Mouse (Mus musculus) testis, adult 2 months (tissue): ENCODE measurements around the gene Fstl4. TPM values are rescaled to one million over a fixed set of nuclear protein-coding genes. Genes with fewer than 3 reads are reported as not detected.

Experiments used
- H3K27ac ChIP-seq: fragments of 200-500 bp; 2 replicates; pipeline ENCODE4 v1.5.1; 2012; ENCODE audit warnings: low read depth, low read length; ENCODE audit not compliant: control insufficient read depth, insufficient read depth
- H3K27me3 ChIP-seq: fragments of 200-500 bp; 2 replicates; pipeline ENCODE4 v1.6.1; 2012; ENCODE audit warnings: mild to moderate bottlenecking, low read length, moderate library complexity; ENCODE audit not compliant: control insufficient read depth, insufficient read depth
- H3K36me3 ChIP-seq: fragments of 200-500 bp; 2 replicates; pipeline ENCODE4 v1.6.1; 2012; ENCODE audit warnings: mild to moderate bottlenecking, low read length; ENCODE audit not compliant: control insufficient read depth, insufficient read depth
- H3K4me1 ChIP-seq: fragments of 200-500 bp; 2 replicates; pipeline ENCODE4 v1.6.1; 2012; ENCODE audit warnings: low read length; ENCODE audit not compliant: control insufficient read depth, insufficient read depth
- H3K4me3 ChIP-seq: fragments of 200-500 bp; 2 replicates; pipeline ENCODE4 v1.5.1; 2012; ENCODE audit warnings: low read depth, mild to moderate bottlenecking, low read length, moderate library complexity, mixed read lengths; ENCODE audit not compliant: control insufficient read depth
- CTCF ChIP-seq: fragments of 200-500 bp; IDR thresholded peaks from 2 replicates; pipeline ENCODE4 v1.5.1; 2012; ENCODE audit warnings: low read depth, mild to moderate bottlenecking, inconsistent platforms, low read length, moderate library complexity; ENCODE audit not compliant: control insufficient read depth, insufficient read depth, insufficient replicate concordance
- POLR2A ChIP-seq: fragments of 200-500 bp; IDR thresholded peaks from 2 replicates; pipeline ENCODE4 v1.6.1; 2012; ENCODE audit warnings: low read depth, mild to moderate bottlenecking, inconsistent platforms, low read length, moderate library complexity; ENCODE audit not compliant: control insufficient read depth
- polyA plus RNA-seq: library from polyadenylated mRNA; depleted of rRNA; stranded (reverse); fragments of >200 nt; gene quantifications from 2 replicates; pipeline ENCODE4 v1.2.3, GENCODE M21; 2012

Fstl4 gene
- polyA plus RNA-seq, 1 experiment = 0.22 TPM

- H3K4me3 ChIP-seq = no peak overlapping the region
- TF ChIP-seq POLR2A (no peak), CTCF (peak; percentile 22; the same call in 1 of the 2 replicates)
- H3K27me3 ChIP-seq = no peaks in the 10 kb centered on the region
- H3K4me1 ChIP-seq = no peaks in the 10 kb centered on the region
- H3K27ac ChIP-seq = no peak overlapping the region
- no peaks in the 10 kb centered on the region for H3K36me3 ChIP-seq
Observed at GRCm38 (mm10) chr11:53146290-53146689, 381.9 kb downstream of the Fstl4 start.

- Histone ChIP-seq H3K27me3 (no peaks in the 10 kb centered on the region), H3K4me1 (no peaks in the 10 kb centered on the region), H3K36me3 (no peaks in the 10 kb centered on the region), H3K4me3 (no peak overlapping the region), H3K27ac (no peak overlapping the region)
- TF ChIP-seq CTCF = no peak
Observed at GRCm38 (mm10) chr11:53156463-53156862, 392.0 kb downstream of the Fstl4 start.

- Histone ChIP-seq H3K36me3 (no peaks in the 10 kb centered on the region), H3K4me1 (no peaks in the 10 kb centered on the region), H3K4me3 (no peak overlapping the region), H3K27me3 (no peaks in the 10 kb centered on the region), H3K27ac (no peak overlapping the region)
- TF ChIP-seq CTCF = no peak
- TF ChIP-seq POLR2A = no peak
Observed at GRCm38 (mm10) chr11:53157621-53158259, 393.3 kb downstream of the Fstl4 start.

GRCm38 (mm10) chr11:53162385-53162784 is 398.0 kb downstream of the Fstl4 start:
- TF ChIP-seq POLR2A = no peak
- no peak for TF ChIP-seq CTCF
- Histone ChIP-seq H3K4me1 (no peaks in the 10 kb centered on the region), H3K36me3 (no peaks in the 10 kb centered on the region), H3K4me3 (no peak overlapping the region), H3K27me3 (no peaks in the 10 kb centered on the region), H3K27ac (no peak overlapping the region)

GRCm38 (mm10) chr11:53166478-53166877 is 402.0 kb downstream of the Fstl4 start:
- no peak overlapping the region for H3K4me3 ChIP-seq
- H3K36me3 ChIP-seq = no peaks in the 10 kb centered on the region

GRCm38 (mm10) chr11:53182177-53182852 is 417.9 kb downstream of the Fstl4 start:
- Histone ChIP-seq H3K4me3 (no peak overlapping the region), H3K4me1 (no peaks in the 10 kb centered on the region), H3K36me3 (no peaks in the 10 kb centered on the region), H3K27ac (no peak overlapping the region), H3K27me3 (no peaks in the 10 kb centered on the region)
- no peak for TF ChIP-seq CTCF
- no peak for TF ChIP-seq POLR2A

More at GRCm38 (mm10) chr11:53166478-53166877, 402.0 kb downstream of the Fstl4 start:
- H3K27me3 ChIP-seq = no peaks in the 10 kb centered on the region
- H3K27ac ChIP-seq = no peak overlapping the region
- H3K4me1 ChIP-seq = no peaks in the 10 kb centered on the region
- no peak for TF ChIP-seq POLR2A
- TF ChIP-seq CTCF = no peak

GRCm38 (mm10) chr11:53182858-53183257 is 418.4 kb downstream of the Fstl4 start:
- TF ChIP-seq CTCF (no peak), POLR2A (no peak)
- Histone ChIP-seq H3K27me3 (no peaks in the 10 kb centered on the region), H3K4me1 (no peaks in the 10 kb centered on the region), H3K4me3 (no peak overlapping the region), H3K27ac (no peak overlapping the region), H3K36me3 (no peaks in the 10 kb centered on the region)
